ENCODE assay signal across 17 mouse cellular contexts in the genomic region with DNA sequence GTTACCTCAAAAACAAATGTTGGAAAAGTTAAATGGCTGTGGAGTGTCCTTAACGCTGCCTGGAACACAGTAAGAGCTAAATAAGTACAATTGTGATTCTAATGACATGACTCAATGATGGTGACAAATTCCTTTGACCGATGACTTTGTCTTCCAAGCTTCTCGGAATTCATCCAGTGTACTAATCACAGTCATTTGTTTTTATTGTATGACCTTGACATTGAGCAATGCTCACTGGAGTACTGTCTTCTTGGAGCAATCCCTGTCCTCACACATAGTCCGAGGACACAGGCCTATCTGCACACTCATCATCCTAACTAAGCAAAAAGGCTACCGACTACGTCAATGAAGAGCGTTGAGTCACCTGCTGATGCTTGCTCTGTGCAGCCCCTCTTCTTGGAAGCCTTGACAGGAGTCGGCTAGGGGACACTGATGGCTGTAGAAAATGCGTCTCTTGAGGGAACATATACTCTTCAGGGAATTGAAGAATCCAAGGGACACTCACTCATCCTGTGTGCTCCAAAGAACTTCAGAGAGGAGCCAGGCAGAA.
"Had no signal": no experiment of that assay in that cellular context is flagged by ENCODE, and none has a peak within 500 bp of the region (broad histone marks: within the 10 kb centered on the region; RNA-seq: fewer than 3 reads in every experiment).

No protein-coding gene starts in this region.

- H3K4me1 ChIP-seq: limb, embryonic 12.5 days; liver, embryonic 13.5 days; lung, embryonic 15.5 days; megakaryocyte, embryonic 14.5 days; midbrain, embryonic 15.5 days had no signal

- H3K36me3 ChIP-seq: limb, embryonic 12.5 days; liver, embryonic 13.5 days; lung, embryonic 15.5 days; midbrain, embryonic 15.5 days; neural tube, embryonic 13.5 days had no signal

- DNase-seq: kidney, postnatal 10 days; kidney, postnatal 4 days; liver; liver, embryonic 13.5 days; liver, postnatal 0 days; lung, postnatal 14 days; right cerebral cortex, adult 18-20 months; right cerebral cortex, postnatal 25 days; thymus, postnatal 36 days had no signal

- H3K4me3 ChIP-seq: layer of hippocampus, adult 2 months; limb, embryonic 12.5 days; liver, embryonic 13.5 days; lung, embryonic 15.5 days; megakaryocyte, embryonic 14.5 days; midbrain, embryonic 15.5 days; neural tube, embryonic 13.5 days had no signal

- H3K4me2 ChIP-seq: limb, embryonic 12.5 days; liver, embryonic 13.5 days; lung, embryonic 15.5 days; midbrain, embryonic 11.5 days; midbrain, embryonic 15.5 days; neural tube, embryonic 13.5 days had no signal

- H3K9ac ChIP-seq: limb, embryonic 12.5 days; liver, embryonic 13.5 days; liver, postnatal 0 days; lung, embryonic 15.5 days; midbrain, embryonic 15.5 days; neural tube, embryonic 13.5 days had no signal

- H3K27ac ChIP-seq: layer of hippocampus, adult 2 months; limb, embryonic 12.5 days; liver, embryonic 13.5 days; lung, embryonic 15.5 days; macrophage; midbrain, embryonic 15.5 days; neural tube, embryonic 13.5 days had no signal

- H3K27me3 ChIP-seq: limb, embryonic 12.5 days; liver, embryonic 13.5 days; lung, embryonic 15.5 days; midbrain, embryonic 15.5 days; neural tube, embryonic 13.5 days had no signal

- ATAC-seq: liver, postnatal 0 days; midbrain, embryonic 15.5 days had no signal

- H3K9me3 ChIP-seq: liver, embryonic 13.5 days; lung, embryonic 15.5 days; megakaryocyte, embryonic 14.5 days; midbrain, embryonic 15.5 days; neural tube, embryonic 13.5 days had no signal
